8 mouse cellular contexts compared by ENCODE assay signal in the genomic region with DNA sequence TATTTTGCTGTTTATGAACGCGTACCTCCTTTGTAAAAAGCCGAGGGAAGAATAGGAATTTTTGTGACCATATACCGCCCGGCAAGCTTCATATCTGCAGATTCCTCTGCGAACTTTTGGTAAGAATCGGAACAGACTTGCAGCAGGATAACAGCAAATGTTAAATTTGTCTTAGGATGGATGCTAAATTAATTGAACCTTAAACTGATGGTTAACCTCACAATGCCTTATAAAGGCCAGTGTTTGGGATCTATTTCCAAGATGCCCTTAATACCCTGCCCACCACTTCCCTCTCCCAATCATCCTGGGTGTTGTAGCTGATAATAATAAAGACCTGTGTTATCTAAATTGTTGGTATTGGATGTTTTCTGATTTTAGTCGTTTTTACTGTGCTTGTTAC. TPM values are rescaled to one million over a fixed set of nuclear protein-coding genes. Genes with fewer than 3 reads are reported as not detected.
DNase-seq lines count a peak whose midpoint lies in the region; ATAC-seq and TF ChIP-seq lines count a peak whose summit lies in the region.

No protein-coding gene starts in this region.

- H3K4me3 ChIP-seq in kidney, postnatal 0 days (replicated peaks; ENCODE audit: low read depth, low read length), result peak overlapping the region; percentile 94
- peak overlapping the region; percentile 66 for H3K4me3 ChIP-seq in brown adipose tissue, adult 24 weeks (ENCODE audit: insufficient read depth, low read depth, low read length)
- peak overlapping the region; percentile 81 for H3K4me3 ChIP-seq in hindbrain, embryonic 15.5 days
- peak overlapping the region; percentile 93 for H3K4me3 ChIP-seq in midbrain, embryonic 16.5 days (ENCODE audit: low read depth, low read length)

- no peaks in the 10 kb centered on the region for H3K27me3 ChIP-seq in kidney, postnatal 0 days (ENCODE audit: insufficient read depth, low read length)
- H3K27me3 ChIP-seq in hindbrain, embryonic 15.5 days, result no peaks in the 10 kb centered on the region
- H3K27me3 ChIP-seq in midbrain, embryonic 16.5 days (ENCODE audit: control insufficient read depth, insufficient read depth, low read depth, low read length), result no peaks in the 10 kb centered on the region

- 20% methylated on average over 8 of the region's 8 CpGs for WGBS in kidney, postnatal 0 days
- 17% methylated on average over 8 of the region's 8 CpGs for WGBS in hindbrain, embryonic 15.5 days
- 19% methylated on average over 8 of the region's 8 CpGs for WGBS in midbrain, embryonic 16.5 days

- TF ChIP-seq CTCF in kidney, postnatal 0 days (IDR thresholded peaks at IDR 0.05; ENCODE audit: low read depth), result no peak

- DNase-seq in kidney, postnatal 0 days (ENCODE audit: low spot score), result no peak
- DNase-seq in kidney, adult 18-20 months, result no peak
- DNase-seq in thymus, postnatal 4 days, result no peak
- no peak for DNase-seq in frontal cortex, postnatal 14 days (ENCODE audit: low spot score in 2 of 2)

- no peaks in the 10 kb centered on the region for H3K36me3 ChIP-seq in kidney, postnatal 0 days (ENCODE audit: insufficient read depth, low read length)
- no peaks in the 10 kb centered on the region for H3K36me3 ChIP-seq in hindbrain, embryonic 15.5 days
- no peaks in the 10 kb centered on the region for H3K36me3 ChIP-seq in midbrain, embryonic 16.5 days (ENCODE audit: control insufficient read depth, insufficient read depth, low read length)

- peaks cover 6% of the 10 kb centered on the region; the same call in 1 of the 2 replicates for H3K4me1 ChIP-seq in kidney, postnatal 0 days (replicated peaks; ENCODE audit: insufficient read depth, low read length)
- peaks cover 13% of the 10 kb centered on the region for H3K4me1 ChIP-seq in brown adipose tissue, adult 24 weeks (ENCODE audit: control insufficient read depth, insufficient read depth, insufficient read length, low read length)
- H3K4me1 ChIP-seq in hindbrain, embryonic 15.5 days (replicated peaks), result peaks cover 24% of the 10 kb centered on the region; the same call in 1 of the 2 replicates
- peaks cover 10% of the 10 kb centered on the region for H3K4me1 ChIP-seq in midbrain, embryonic 16.5 days (ENCODE audit: control insufficient read depth, insufficient read depth, low read length)

- H3K9ac ChIP-seq in kidney, postnatal 0 days (ENCODE audit: low read depth, low read length), result peak overlapping the region; percentile 92
- peak overlapping the region; percentile 94 for H3K9ac ChIP-seq in hindbrain, embryonic 15.5 days
- H3K9ac ChIP-seq in midbrain, embryonic 16.5 days (ENCODE audit: low read depth, low read length), result peak overlapping the region; percentile 96

- no peak overlapping the region; the same call in 1 of the 2 replicates for H3K27ac ChIP-seq in kidney, postnatal 0 days
- peak overlapping the region; percentile 48 for H3K27ac ChIP-seq in brown adipose tissue, adult 24 weeks (replicated peaks; ENCODE audit: low read depth, low read length)
- H3K27ac ChIP-seq in hindbrain, embryonic 15.5 days (replicated peaks), result peak overlapping the region; percentile 95
- no peak overlapping the region; the same call in 1 of the 2 replicates for H3K27ac ChIP-seq in midbrain, embryonic 16.5 days (ENCODE audit: low read length)

- ATAC-seq in kidney, postnatal 0 days (replicated peaks; ENCODE audit: low FRiP score, low read depth), result no peak
- ATAC-seq in hindbrain, embryonic 15.5 days (ENCODE audit: low FRiP score, low read depth), result no peak
- no peak for ATAC-seq in midbrain, embryonic 16.5 days
- no peak for ATAC-seq in megakaryocyte-erythroid progenitor cell, adult 5-6 weeks (replicated peaks; ENCODE audit: low FRiP score, low TSS enrichment, poor library complexity, severe bottlenecking)

- peak overlapping the region; percentile 63 for H3K4me2 ChIP-seq in kidney, postnatal 0 days (ENCODE audit: low read length)
- H3K4me2 ChIP-seq in hindbrain, embryonic 15.5 days, result peak overlapping the region; percentile 65
- H3K4me2 ChIP-seq in midbrain, embryonic 16.5 days (ENCODE audit: low read length), result peak overlapping the region; percentile 67

- H3K9me3 ChIP-seq in kidney, postnatal 0 days (replicated peaks; ENCODE audit: low read length), result no peaks in the 10 kb centered on the region
- H3K9me3 ChIP-seq in hindbrain, embryonic 15.5 days, result no peaks in the 10 kb centered on the region
- no peaks in the 10 kb centered on the region for H3K9me3 ChIP-seq in midbrain, embryonic 16.5 days (replicated peaks; ENCODE audit: control insufficient read depth, low read length, poor library complexity, severe bottlenecking)

RNA-seq across cellular contexts. Expression of a gene that starts 56.3 kb away (rescaled TPM):
- 95.6 and 99.0 TPM in 2 replicates for polyA plus RNA-seq in kidney, postnatal 0 days (2015; fragmentation: Nextera tagmentation; extraction: Ambion mirVana)
- polyA plus RNA-seq in brown adipose tissue, adult 24 weeks (2012; ENCODE audit: insufficient read depth, insufficient read length, missing spikeins), result 45.9 and 49.9 TPM in 2 replicates
- 150 and 170 TPM in 2 replicates for polyA plus RNA-seq in hindbrain, embryonic 15.5 days (2015; fragmentation: Nextera tagmentation; extraction: Ambion mirVana)
- 157 and 169 TPM in 2 replicates for polyA plus RNA-seq in midbrain, embryonic 16.5 days (2015; fragmentation: Nextera tagmentation; extraction: Ambion mirVana)
- total RNA-seq in megakaryocyte-erythroid progenitor cell, adult 5-6 weeks (2014; fragmentation: Nextera tagmentation), result 237 and 252 TPM in 2 replicates
- total RNA-seq in megakaryocyte-erythroid progenitor cell, adult 5-6 weeks (2017), result 166 and 180 TPM in 2 replicates

Comparison
In these comparisons a context has a peak if more than half of its experiments do, and no peak if none do; other contexts are left out.
1. H3K27ac ChIP-seq: peak in brown adipose tissue, adult 24 weeks (single experiment) and hindbrain, embryonic 15.5 days (single experiment); none in kidney, postnatal 0 days (single experiment) and midbrain, embryonic 16.5 days (single experiment).
2. Peak in every context shown above with its lines, with median percentiles within 50 percentile points of each other: H3K4me2 ChIP-seq, H3K4me3 ChIP-seq and H3K9ac ChIP-seq.